Comparison of ENCODE assay signal across 8 mouse cellular contexts in genomic region chr12:72085329-72086165, GRCm38 (mm10). TPM values are rescaled to one million over a fixed set of nuclear protein-coding genes. Genes with fewer than 3 reads are reported as not detected.
DNase-seq lines count a peak whose midpoint lies in the region; ATAC-seq and TF ChIP-seq lines count a peak whose summit lies in the region.

L3hypdh (minus strand) TSS chr12:72085439.
Jkamp (plus strand) TSS chr12:72085589.

- H3K9ac ChIP-seq in hindbrain, postnatal 0 days (replicated peaks; ENCODE audit: low read length) = peak within 1 kb of the TSS; percentile 88

- under 1% methylated on average over 59 of the region's 60 CpGs for WGBS in hindbrain, postnatal 0 days

- peaks cover 5% of the 10 kb centered on the region; the same call in 1 of the 2 replicates for H3K4me1 ChIP-seq in hindbrain, postnatal 0 days (ENCODE audit: insufficient read depth, low read length)

- H3K4me2 ChIP-seq in hindbrain, postnatal 0 days (ENCODE audit: low read depth, low read length) = peak within 1 kb of the TSS; percentile 77

- peak; percentile 100 for DNase-seq in ZHBTc4 (ENCODE audit: low read depth, low spot score)
- peak; percentile 99 for DNase-seq in gastrocnemius, adult 2 months
- peak; percentile 100 for DNase-seq in hindbrain, postnatal 0 days (ENCODE audit: low spot score)
- peak; percentile 96 to 98 for DNase-seq in left cerebral cortex, adult 2 months (ENCODE audit: extremely low spot score in 1 of 2, low spot score in 2 of 2)
- DNase-seq in right cerebral cortex, adult 2 months (ENCODE audit: low spot score in 2 of 2) = peak; percentile 97 to 99
- peak; percentile 100 for DNase-seq in urinary bladder, postnatal 14 days (ENCODE audit: low spot score)

- intact Hi-C loops in gastrocnemius, adult 2 months (cut with DNase I) = loop anchor here (10.0 kb wide), 2 partner anchors 579 to 1261 kb away; partner anchors contain the start of genes Dhrs7 and Frmd6
- intact Hi-C loops in left cerebral cortex, adult 2 months (cut with DNase I) = loop anchor here (2.0 to 10.0 kb wide), 4 partner anchors 15 to 679 kb away; partner anchors contain the start of genes Dhrs7 and Gpr135

- peak; percentile 33 for TF ChIP-seq CTCF in gastrocnemius, adult 2 months (IDR thresholded peaks at IDR 0.05)
- TF ChIP-seq CTCF in hindbrain, postnatal 0 days (IDR thresholded peaks at IDR 0.05; ENCODE audit: low read depth) = peak; percentile 44
- TF ChIP-seq CTCF in left cerebral cortex, adult 2 months (IDR thresholded peaks at IDR 0.05) = peak; percentile 40

- no peaks in the 10 kb centered on the region for H3K9me3 ChIP-seq in hindbrain, postnatal 0 days (ENCODE audit: low read length)

- peak within 1 kb of the TSS; percentile 95 for H3K27ac ChIP-seq in gastrocnemius, adult 2 months
- H3K27ac ChIP-seq in hindbrain, postnatal 0 days = peak within 1 kb of the TSS; percentile 97
- H3K27ac ChIP-seq in left cerebral cortex, adult 2 months = peak within 1 kb of the TSS; percentile 84

- H3K27me3 ChIP-seq in hindbrain, postnatal 0 days (ENCODE audit: insufficient read depth, low read length) = no peaks in the 10 kb centered on the region

- peak; percentile 89 for ATAC-seq in common myeloid progenitor, adult 5-6 weeks (replicated peaks; ENCODE audit: low read depth, poor library complexity, severe bottlenecking)
- ATAC-seq in hindbrain, postnatal 0 days = peak; percentile 96
- peak; percentile 82 for ATAC-seq in megakaryocyte, adult 5-6 weeks (ENCODE audit: poor library complexity, severe bottlenecking)

- peak within 1 kb of the TSS; percentile 88 for H3K4me3 ChIP-seq in gastrocnemius, adult 2 months
- H3K4me3 ChIP-seq in hindbrain, postnatal 0 days (ENCODE audit: low read length) = peak within 1 kb of the TSS; percentile 71
- H3K4me3 ChIP-seq in left cerebral cortex, adult 2 months = peak within 1 kb of the TSS; percentile 67

- H3K36me3 ChIP-seq in hindbrain, postnatal 0 days (ENCODE audit: insufficient read depth, low read length) = peaks cover 3% of the 10 kb centered on the region; the same call in 1 of the 2 replicates

RNA-seq across cellular contexts. Expression of gene L3hypdh, which starts in this region (rescaled TPM):
- 0.64 and 1.0 TPM in 2 replicates for total RNA-seq in common myeloid progenitor, adult 5-6 weeks (2017)
- total RNA-seq in gastrocnemius, adult 2 months (2021) = 1 to 10 TPM in 1 of 2 experiments, under 1 TPM in 1; 0.56 to 1.2 TPM
- 7.6 and 10.1 TPM in 2 replicates for total RNA-seq in hindbrain, postnatal 0 days (2014; rRNA removed)
- 12.3 and 12.7 TPM in 2 replicates for polyA plus RNA-seq in hindbrain, postnatal 0 days (2015; fragmentation: Nextera tagmentation; extraction: Ambion mirVana)
- total RNA-seq in left cerebral cortex, adult 2 months (2021) = 1 to 10 TPM; 2.6 to 3.9 TPM
- 0.55 TPM in 1 of 2 replicates, not detected in the other for total RNA-seq in megakaryocyte, adult 5-6 weeks (2015)
- 0.15 and 0.49 TPM in 2 replicates for total RNA-seq in megakaryocyte, adult 5-6 weeks (2017)

RNA-seq across cellular contexts. Expression of gene Jkamp, which starts in this region (rescaled TPM):
- 33.1 and 54.9 TPM in 2 replicates for total RNA-seq in common myeloid progenitor, adult 5-6 weeks (2017)
- total RNA-seq in gastrocnemius, adult 2 months (2021) = 10 to 100 TPM in 1 of 2 experiments, 1 to 10 TPM in 1; 9.5 to 10.3 TPM
- total RNA-seq in hindbrain, postnatal 0 days (2014; rRNA removed) = 84.9 and 88.2 TPM in 2 replicates
- polyA plus RNA-seq in hindbrain, postnatal 0 days (2015; fragmentation: Nextera tagmentation; extraction: Ambion mirVana) = 112 and 117 TPM in 2 replicates
- 10 to 100 TPM; 52.4 to 55.6 TPM for total RNA-seq in left cerebral cortex, adult 2 months (2021)
- total RNA-seq in megakaryocyte, adult 5-6 weeks (2015) = 32.9 and 43.3 TPM in 2 replicates
- 15.9 and 23.2 TPM in 2 replicates for total RNA-seq in megakaryocyte, adult 5-6 weeks (2017)

Comparison
In these comparisons a context has a peak if more than half of its experiments do, and no peak if none do; other contexts are left out.
1. Peak in every context shown above with its lines: DNase-seq, ATAC-seq, H3K4me3 ChIP-seq and H3K27ac ChIP-seq.